Mouse (Mus musculus) myocyte (in vitro differentiated cells): ENCODE measurements around the gene Frmd4a. TPM values are rescaled to one million over a fixed set of nuclear protein-coding genes. Genes with fewer than 3 reads are reported as not detected.

Experiments
- H3K27me3 ChIP-seq: one replicate; pipeline ENCODE4 v1.6.1; 2011; ENCODE audit not compliant: control insufficient read depth, insufficient read depth, insufficient read length
- H3K36me3 ChIP-seq: one replicate; pipeline ENCODE4 v1.6.1; 2011; ENCODE audit not compliant: control insufficient read depth, insufficient read depth
- H3K4me2 ChIP-seq: one replicate; pipeline ENCODE4 v1.6.1; 2011; ENCODE audit warnings: low read depth, control low read depth
- H3K4me3 ChIP-seq: one replicate; pipeline ENCODE4 v1.5.1; 2011; ENCODE audit warnings: mild to moderate bottlenecking, control low read depth, moderate library complexity
- H3K79me2 ChIP-seq: one replicate; pipeline ENCODE4 v1.6.1; 2011; ENCODE audit not compliant: control insufficient read depth, insufficient read depth
- H3ac ChIP-seq: one replicate; pipeline ENCODE4 v1.6.1; 2011; ENCODE audit not compliant: control insufficient read depth, insufficient read length
- CEBPB ChIP-seq: IDR thresholded peaks from 2 replicates; pipeline ENCODE4 v1.6.1; 2011; ENCODE audit warnings: mild to moderate bottlenecking, moderate library complexity; ENCODE audit not compliant: poor library complexity, insufficient read depth, severe bottlenecking
- E2F4 ChIP-seq: IDR thresholded peaks from one replicate; pipeline ENCODE4 v1.6.1; 2011; ENCODE audit warnings: mild to moderate bottlenecking, control low read depth, moderate library complexity; ENCODE audit not compliant: insufficient read depth
- MAX ChIP-seq: IDR thresholded peaks from one replicate; pipeline ENCODE4 v1.6.1; 2011; ENCODE audit warnings: low read depth, mild to moderate bottlenecking, control low read depth
- MYOD1 ChIP-seq, 3 experiments: IDR thresholded peaks; one replicate each; pipeline ENCODE4 v1.6.1; 2011; ENCODE audit warnings: control low read depth in 2 of 3, low read depth in 2 of 3, mild to moderate bottlenecking in 2 of 3, moderate library complexity in 1 of 3; ENCODE audit not compliant: insufficient read length in 2 of 3, control insufficient read depth in 1 of 3
- MYOG ChIP-seq, 3 experiments: IDR thresholded peaks; one replicate each; pipeline ENCODE4 v1.6.1; 2011; ENCODE audit warnings: control low read depth in 2 of 3, low read depth in 2 of 3, mild to moderate bottlenecking in 2 of 3; ENCODE audit not compliant: insufficient read length in 2 of 3, control insufficient read depth in 1 of 3, insufficient read depth in 1 of 3
- POLR2A ChIP-seq: IDR thresholded peaks from one replicate; pipeline ENCODE4 v1.6.1; 2011; ENCODE audit warnings: low read depth, mild to moderate bottlenecking, control low read depth, moderate library complexity; ENCODE audit not compliant: insufficient read length
- POLR2AphosphoS2 ChIP-seq: IDR thresholded peaks from one replicate; pipeline ENCODE4 v1.6.1; 2011; ENCODE audit warnings: low read depth, control low read depth; ENCODE audit not compliant: insufficient read length
- REST ChIP-seq: IDR thresholded peaks from one replicate; pipeline ENCODE4 v1.6.1; 2011; ENCODE audit warnings: mild to moderate bottlenecking, control low read depth, moderate library complexity; ENCODE audit not compliant: insufficient read depth, insufficient read length
- SRF ChIP-seq: IDR thresholded peaks from one replicate; pipeline ENCODE4 v1.6.1; 2011; ENCODE audit warnings: low read depth; ENCODE audit not compliant: control insufficient read depth, insufficient read length
- TCF12 ChIP-seq: IDR thresholded peaks from one replicate; pipeline ENCODE4 v1.6.1; 2011; ENCODE audit warnings: mild to moderate bottlenecking, control low read depth; ENCODE audit not compliant: poor library complexity, insufficient read depth, severe bottlenecking
- TCF3 ChIP-seq: IDR thresholded peaks from one replicate; pipeline ENCODE4 v1.6.1; 2011; ENCODE audit warnings: low read depth, control low read depth; ENCODE audit not compliant: insufficient read length
- USF1 ChIP-seq: IDR thresholded peaks from one replicate; pipeline ENCODE4 v1.6.1; 2011; ENCODE audit warnings: low read depth, mild to moderate bottlenecking, control low read depth, moderate library complexity
- polyA plus RNA-seq: library from polyadenylated mRNA; unstranded; fragments of >200 nt; fragmentation: generic; extraction: Trizol; gene quantifications from one replicate; pipeline ENCODE4 v1.2.1, GENCODE M21; 2012; ENCODE audit warnings: missing spikeins

The Frmd4a gene
- polyA plus RNA-seq, 1 experiment, result 24.7 TPM

- H3K79me2 ChIP-seq, result no peaks in the 10 kb centered on the region
- H3K27me3 ChIP-seq, result no peaks in the 10 kb centered on the region
- TF ChIP-seq MYOG (IDR thresholded peaks at IDR 0.05; ENCODE audit: control insufficient read depth in 1 of 3, insufficient read depth in 1 of 3, insufficient read length in 2 of 3, low read depth in 2 of 3) (no peak), TCF3 (no peak), SRF (no peak), POLR2A (no peak), MAX (no peak), MYOD1 (IDR thresholded peaks at IDR 0.05; ENCODE audit: control insufficient read depth in 1 of 3, insufficient read length in 2 of 3, low read depth in 2 of 3) (no peak), POLR2AphosphoS2 (no peak), CEBPB (no peak), REST (no peak), E2F4 (no peak), USF1 (no peak), TCF12 (no peak)
- H3ac ChIP-seq, result no peak overlapping the region
- peaks cover 3% of the 10 kb centered on the region for H3K36me3 ChIP-seq
- no peak overlapping the region for H3K4me2 ChIP-seq
- no peak overlapping the region for H3K4me3 ChIP-seq
These were observed 326.9 kb downstream of the Frmd4a start for GRCm38 (mm10) chr2:4344411-4344810.

DNA sequence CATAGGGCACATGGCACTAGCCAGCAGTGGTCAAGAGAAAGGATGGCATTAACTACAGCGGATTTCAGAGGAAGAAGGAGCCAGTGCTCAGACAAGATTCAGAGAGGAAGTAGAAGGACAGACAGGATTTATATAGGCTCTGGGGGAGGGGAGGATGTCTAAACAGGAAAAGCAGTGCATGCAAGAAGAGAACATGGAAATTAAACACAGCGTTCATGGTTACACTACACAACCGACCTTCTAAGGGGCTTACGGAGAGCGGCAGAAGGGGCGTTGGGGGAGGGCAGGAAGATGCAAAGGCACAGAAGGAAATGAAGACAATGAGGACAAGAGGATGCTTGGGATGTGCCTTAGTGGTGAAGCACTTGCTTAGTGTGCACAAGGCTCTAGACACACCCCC lies 328.7 kb downstream of the Frmd4a start:
- TF ChIP-seq REST (no peak), E2F4 (no peak), MAX (no peak)
- no peak overlapping the region for H3K4me2 ChIP-seq
- H3K4me3 ChIP-seq, result no peak overlapping the region
- no peak overlapping the region for H3ac ChIP-seq
- H3K36me3 ChIP-seq, result peaks cover 6% of the 10 kb centered on the region
- no peaks in the 10 kb centered on the region for H3K27me3 ChIP-seq
- no peaks in the 10 kb centered on the region for H3K79me2 ChIP-seq

- Histone ChIP-seq H3K36me3 (peaks cover 6% of the 10 kb centered on the region), H3K4me3 (no peak overlapping the region), H3K4me2 (no peak overlapping the region), H3K27me3 (no peaks in the 10 kb centered on the region), H3K79me2 (no peaks in the 10 kb centered on the region), H3ac (no peak overlapping the region)
- TF ChIP-seq REST (no peak), POLR2AphosphoS2 (no peak), E2F4 (no peak), SRF (no peak), MYOD1 (IDR thresholded peaks at IDR 0.05; ENCODE audit: control insufficient read depth in 1 of 3, insufficient read length in 2 of 3, low read depth in 2 of 3) (no peak), CEBPB (no peak), TCF12 (no peak)
These were observed 329.4 kb downstream of the Frmd4a start for GRCm38 (mm10) chr2:4346953-4347352.

DNA sequence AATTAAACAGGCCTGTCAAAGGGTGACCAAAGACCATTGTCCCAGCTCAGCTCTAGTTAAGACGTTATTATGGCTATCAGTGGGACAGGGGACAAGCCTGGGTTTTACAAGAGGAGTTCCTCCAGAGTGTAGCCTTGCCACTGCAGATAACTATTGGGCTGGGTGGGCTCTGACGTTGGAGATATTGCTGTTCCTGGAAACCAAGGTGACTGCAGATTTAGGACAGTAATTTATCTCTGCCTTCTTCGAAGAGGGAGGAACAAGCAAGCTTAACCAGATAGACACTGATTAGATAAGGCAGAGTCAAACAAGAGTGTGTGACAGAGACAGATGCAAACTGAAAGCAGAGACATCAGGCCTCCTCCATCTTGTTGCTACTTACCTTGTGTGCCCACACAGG lies 330.3 kb downstream of the Frmd4a start:
- no peaks in the 10 kb centered on the region for H3K27me3 ChIP-seq
- no peak for TF ChIP-seq POLR2A
- TF ChIP-seq E2F4, result no peak
- TF ChIP-seq MAX, result no peak
- no peak for TF ChIP-seq TCF12
- TF ChIP-seq POLR2AphosphoS2, result no peak
- no peak for TF ChIP-seq REST
- TF ChIP-seq SRF, result no peak
- no peak for TF ChIP-seq MYOG (IDR thresholded peaks at IDR 0.05; ENCODE audit: control insufficient read depth in 1 of 3, insufficient read depth in 1 of 3, insufficient read length in 2 of 3, low read depth in 2 of 3)
- no peak for TF ChIP-seq USF1
- TF ChIP-seq CEBPB, result no peak
- no peak for TF ChIP-seq MYOD1 (IDR thresholded peaks at IDR 0.05; ENCODE audit: control insufficient read depth in 1 of 3, insufficient read length in 2 of 3, low read depth in 2 of 3)
- TF ChIP-seq TCF3, result no peak
- peaks cover 6% of the 10 kb centered on the region for H3K36me3 ChIP-seq
- no peaks in the 10 kb centered on the region for H3K79me2 ChIP-seq
- H3K4me3 ChIP-seq, result no peak overlapping the region
- no peak overlapping the region for H3ac ChIP-seq
- H3K4me2 ChIP-seq, result no peak overlapping the region

DNA sequence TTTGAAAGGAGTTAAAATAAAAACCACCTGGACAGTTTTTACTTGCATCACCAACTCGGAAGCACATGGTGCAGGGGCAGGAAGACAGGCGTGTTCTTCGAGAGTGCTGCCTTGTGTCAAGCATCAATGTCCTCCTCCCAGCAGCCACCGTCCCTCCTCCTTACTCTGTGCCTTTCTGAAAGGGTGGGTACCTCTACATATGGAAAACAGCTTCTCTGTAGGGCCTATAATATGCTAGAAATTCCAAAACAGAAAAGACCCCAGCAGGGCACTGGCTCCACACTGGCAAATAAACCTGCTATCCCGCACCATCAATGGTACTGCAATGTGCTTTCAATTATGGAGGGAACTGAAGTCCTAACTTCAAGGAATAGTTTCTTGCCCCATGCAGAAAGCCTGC lies 331.0 kb downstream of the Frmd4a start:
- Histone ChIP-seq H3K36me3 (peaks cover 6% of the 10 kb centered on the region), H3K27me3 (no peaks in the 10 kb centered on the region), H3K4me2 (no peak overlapping the region), H3K4me3 (no peak overlapping the region), H3K79me2 (no peaks in the 10 kb centered on the region), H3ac (no peak overlapping the region)
- TF ChIP-seq TCF12 (no peak), SRF (no peak), MAX (no peak), USF1 (no peak), TCF3 (no peak)
